Mouse (Mus musculus) gastrocnemius, adult 2 months (tissue): ENCODE data around the gene Ryr2. TPM values are rescaled to one million over a fixed set of nuclear protein-coding genes. Genes with fewer than 3 reads are reported as not detected.

Source experiments
- DNase-seq: peaks from one replicate; pipeline ENCODE4 v3.0.0; 2022
- H3K27ac ChIP-seq: fragments of 200-600 bp; 2 replicates; pipeline ENCODE4 v1.8.1; 2022; ENCODE audit warnings: mild to moderate bottlenecking
- H3K4me3 ChIP-seq: fragments of 200-600 bp; 2 replicates; pipeline ENCODE4 v1.8.1; 2022; ENCODE audit warnings: mild to moderate bottlenecking, moderate library complexity
- CTCF ChIP-seq: fragments of 200-600 bp; IDR thresholded peaks from 2 replicates; pipeline ENCODE4 v1.8.1; 2022; ENCODE audit warnings: antibody characterized with exemption, mild to moderate bottlenecking, moderate library complexity
- intact Hi-C: fragments of 180-260 bp; cut with DNase I; formaldehyde crosslinking; loops from one replicate; pipeline ENCODE4 v1.15.1; 2025
- total RNA-seq, 2 experiments: library from RNA; stranded (reverse); gene quantifications; 2 replicates each; pipeline ENCODE4 v1.2.3; 2021

The Ryr2 gene
- total RNA-seq, 2 experiments from 2014 or later = 0.18 to 0.20 TPM

GRCm38 (mm10) chr13:12083443-12084111, 23.2 kb downstream of the Ryr2 start:
- no peak for TF ChIP-seq CTCF
- no peak overlapping the region for H3K27ac ChIP-seq
- intact Hi-C loops = no loop called here
- no peak overlapping the region for H3K4me3 ChIP-seq
- no peak for DNase-seq

- Histone ChIP-seq H3K27ac (no peak overlapping the region), H3K4me3 (no peak overlapping the region)
- no peak for DNase-seq
- TF ChIP-seq CTCF = no peak
- intact Hi-C loops = no loop called here
Observed at GRCm38 (mm10) chr13:12080590-12080989, 26.2 kb downstream of the Ryr2 start.

- no peak overlapping the region for H3K4me3 ChIP-seq
- TF ChIP-seq CTCF = no peak
- intact Hi-C loops = no loop called here
Observed at GRCm38 (mm10) chr13:12079536-12079935, 27.2 kb downstream of the Ryr2 start.

GRCm38 (mm10) chr13:12074897-12075296, 31.8 kb downstream of the Ryr2 start:
- no peak overlapping the region for H3K4me3 ChIP-seq
- DNase-seq = no peak
- H3K27ac ChIP-seq = no peak overlapping the region
- TF ChIP-seq CTCF = no peak
- intact Hi-C loops = no loop called here

More at GRCm38 (mm10) chr13:12079536-12079935, 27.2 kb downstream of the Ryr2 start:
- no peak overlapping the region for H3K27ac ChIP-seq
- no peak for DNase-seq

- no peak for DNase-seq
- H3K4me3 ChIP-seq = no peak overlapping the region
- intact Hi-C loops = no loop called here
- peak overlapping the region; percentile 35; the same call in 1 of the 2 replicates for H3K27ac ChIP-seq
- no peak for TF ChIP-seq CTCF
Observed at GRCm38 (mm10) chr13:12072571-12072970, 34.2 kb downstream of the Ryr2 start.

- no peak for DNase-seq
- intact Hi-C loops = no loop called here
- TF ChIP-seq CTCF = no peak
- Histone ChIP-seq H3K4me3 (no peak overlapping the region), H3K27ac (peak overlapping the region; percentile 35; the same call in 1 of the 2 replicates)
Observed at GRCm38 (mm10) chr13:12072112-12072511, 34.6 kb downstream of the Ryr2 start.

- no peak for TF ChIP-seq CTCF
- intact Hi-C loops = no loop called here
- H3K4me3 ChIP-seq = no peak overlapping the region
- no peak for DNase-seq
- H3K27ac ChIP-seq = no peak overlapping the region
Observed at GRCm38 (mm10) chr13:12070157-12071129, 36.3 kb downstream of the Ryr2 start.

GRCm38 (mm10) chr13:12064576-12064975, 42.2 kb downstream of the Ryr2 start:
- intact Hi-C loops = no loop called here
- TF ChIP-seq CTCF = no peak
- no peak for DNase-seq

GRCm38 (mm10) chr13:12063561-12063960, 43.2 kb downstream of the Ryr2 start:
- H3K4me3 ChIP-seq = no peak overlapping the region
- DNase-seq = no peak
- H3K27ac ChIP-seq = no peak overlapping the region
- intact Hi-C loops = no loop called here
- TF ChIP-seq CTCF = no peak

More at GRCm38 (mm10) chr13:12064576-12064975, 42.2 kb downstream of the Ryr2 start:
- Histone ChIP-seq H3K27ac (no peak overlapping the region), H3K4me3 (no peak overlapping the region)

- Histone ChIP-seq H3K4me3 (no peak overlapping the region), H3K27ac (no peak overlapping the region)
- peak; percentile 44 for TF ChIP-seq CTCF
- intact Hi-C loops = loop anchor here (2.0 kb wide), 1 partner anchor 51 kb away; no protein-coding TSS in a partner anchor
- DNase-seq = no peak
Observed at GRCm38 (mm10) chr13:12057357-12057771, 49.4 kb downstream of the Ryr2 start.

GRCm38 (mm10) chr13:12055913-12056312, 50.8 kb downstream of the Ryr2 start:
- no peak overlapping the region for H3K27ac ChIP-seq
- no peak for DNase-seq
- intact Hi-C loops = loop anchor here (2.0 kb wide), 1 partner anchor 53 kb away; no protein-coding TSS in a partner anchor
- no peak for TF ChIP-seq CTCF
- no peak overlapping the region for H3K4me3 ChIP-seq

GRCm38 (mm10) chr13:12053910-12054309, 52.8 kb downstream of the Ryr2 start:
- DNase-seq = no peak
- TF ChIP-seq CTCF = no peak
- no peak overlapping the region for H3K27ac ChIP-seq
- intact Hi-C loops = no loop called here
- no peak overlapping the region for H3K4me3 ChIP-seq

GRCm38 (mm10) chr13:12050809-12051208, 55.9 kb downstream of the Ryr2 start:
- intact Hi-C loops = no loop called here
- no peak for TF ChIP-seq CTCF
- DNase-seq = no peak
- no peak overlapping the region for H3K27ac ChIP-seq
- H3K4me3 ChIP-seq = no peak overlapping the region
